Mouse (Mus musculus) kidney, embryonic 14.5 days (tissue): ENCODE measurements around the gene Nsd2. TPM values are rescaled to one million over a fixed set of nuclear protein-coding genes. Genes with fewer than 3 reads are reported as not detected.

ENCODE experiments used
- microRNA-seq: library from miRNA; unstranded; fragments of <30 nt; microRNA quantifications from one replicate; pipeline ENCODE4, GENCODE M21; 2016
- polyA plus RNA-seq: library from polyadenylated mRNA; unstranded; fragments of >200 nt; fragmentation: Nextera tagmentation; extraction: Ambion mirVana; gene quantifications from 2 replicates; pipeline ENCODE4 v1.2.1, GENCODE M21; 2014

The Nsd2 gene
- polyA plus RNA-seq, 1 experiment from 2014 or later, result 68.7 TPM

Small RNAs within 50 kb of the gene (microRNA-seq; reads per million reads assigned to microRNA genes)
- gene Mir7024, result not detected

Other genes with a start within 250 kb of the Nsd2 start
- gene Fam53a, start 191.1 kb upstream of the Nsd2 start, polyA plus RNA-seq, result 69.4 and 70.3 TPM in 2 replicates
- 0.57 and 1.0 TPM in 2 replicates for gene Gm9903, start 190.8 kb upstream of the Nsd2 start, polyA plus RNA-seq
- gene Slbp, start 168.2 kb upstream of the Nsd2 start, polyA plus RNA-seq, result 261 TPM in 2 replicates
- gene Tacc3, start 162.6 kb upstream of the Nsd2 start, polyA plus RNA-seq, result 175 and 205 TPM in 2 replicates
- gene Tmem129, start 162.3 kb upstream of the Nsd2 start, polyA plus RNA-seq, result 32.3 and 37.7 TPM in 2 replicates
- 9.6 and 13.8 TPM in 2 replicates for gene Fgfr3, start 99.1 kb upstream of the Nsd2 start, polyA plus RNA-seq
- gene Letm1, start 37.9 kb upstream of the Nsd2 start, polyA plus RNA-seq, result 30.2 and 51.1 TPM in 2 replicates
- gene Nelfa, start 115.7 kb downstream of the Nsd2 start, polyA plus RNA-seq, result 47.4 and 60.3 TPM in 2 replicates
- gene Gm1673, start 162.7 kb downstream of the Nsd2 start, polyA plus RNA-seq, result 79.8 and 124 TPM in 2 replicates
- 0.18 and 0.31 TPM in 2 replicates for gene Nat8l, start 175.3 kb downstream of the Nsd2 start, polyA plus RNA-seq